Mouse (Mus musculus) induced T-regulatory cell, adult 2 months (primary cell): ENCODE results near the gene Tenm4.

Source experiments
- DNase-seq: peaks from one replicate; pipeline ENCODE4 v3.0.0-alpha.2; 2012; ENCODE audit warnings: low read depth

The Tenm4 gene

GRCm38 (mm10) chr7:96203812-96204560 lies 32.9 kb downstream of the Tenm4 start:
- DNase-seq = no peak

- no peak for DNase-seq
Observed at GRCm38 (mm10) chr7:96204809-96205350, 33.8 kb downstream of the Tenm4 start.

- DNase-seq = no peak
Observed at GRCm38 (mm10) chr7:96207071-96207470, 36.0 kb downstream of the Tenm4 start.

- no peak for DNase-seq
Observed at GRCm38 (mm10) chr7:96209783-96210524, 38.9 kb downstream of the Tenm4 start.

- DNase-seq = no peak
Observed at GRCm38 (mm10) chr7:96210525-96211369, 39.7 kb downstream of the Tenm4 start.

GRCm38 (mm10) chr7:96211618-96212021 lies 40.6 kb downstream of the Tenm4 start:
- no peak for DNase-seq

- no peak for DNase-seq
Observed at GRCm38 (mm10) chr7:96212224-96212591, 41.2 kb downstream of the Tenm4 start.

GRCm38 (mm10) chr7:96212592-96213541 lies 41.8 kb downstream of the Tenm4 start:
- no peak for DNase-seq

- DNase-seq = no peak
Observed at GRCm38 (mm10) chr7:96213741-96214140, 42.7 kb downstream of the Tenm4 start.

GRCm38 (mm10) chr7:96214876-96215275 lies 43.8 kb downstream of the Tenm4 start:
- DNase-seq = no peak

- no peak for DNase-seq
Observed at GRCm38 (mm10) chr7:96215894-96216509, 45.0 kb downstream of the Tenm4 start.

GRCm38 (mm10) chr7:96219386-96219785 lies 48.3 kb downstream of the Tenm4 start:
- DNase-seq = no peak

GRCm38 (mm10) chr7:96220647-96221046 lies 49.6 kb downstream of the Tenm4 start:
- no peak for DNase-seq

GRCm38 (mm10) chr7:96222569-96222968 lies 51.5 kb downstream of the Tenm4 start:
- no peak for DNase-seq

- no peak for DNase-seq
Observed at GRCm38 (mm10) chr7:96228562-96229268, 57.7 kb downstream of the Tenm4 start.

- no peak for DNase-seq
Observed at GRCm38 (mm10) chr7:96230006-96230719, 59.1 kb downstream of the Tenm4 start.

GRCm38 (mm10) chr7:96230720-96231241 lies 59.7 kb downstream of the Tenm4 start:
- DNase-seq = no peak

GRCm38 (mm10) chr7:96235847-96236246 lies 64.8 kb downstream of the Tenm4 start:
- no peak for DNase-seq

GRCm38 (mm10) chr7:96240661-96241060 lies 69.6 kb downstream of the Tenm4 start:
- no peak for DNase-seq
